Mouse (Mus musculus) embryonic fibroblast, embryonic 13.5 days (primary cell): ENCODE measurements around the gene Gm9887.

Experiments
- CTCF ChIP-seq: IDR thresholded peaks from 2 replicates; pipeline ENCODE4 v1.5.1; 2011; ENCODE audit warnings: mild to moderate bottlenecking, control low read depth, low read length, moderate library complexity, borderline replicate concordance; ENCODE audit not compliant: insufficient read depth
- POLR2A ChIP-seq: IDR thresholded peaks from 2 replicates; pipeline ENCODE4 v1.6.1; 2011; ENCODE audit warnings: low read depth, mild to moderate bottlenecking, control low read depth, low read length, moderate library complexity

DNA sequence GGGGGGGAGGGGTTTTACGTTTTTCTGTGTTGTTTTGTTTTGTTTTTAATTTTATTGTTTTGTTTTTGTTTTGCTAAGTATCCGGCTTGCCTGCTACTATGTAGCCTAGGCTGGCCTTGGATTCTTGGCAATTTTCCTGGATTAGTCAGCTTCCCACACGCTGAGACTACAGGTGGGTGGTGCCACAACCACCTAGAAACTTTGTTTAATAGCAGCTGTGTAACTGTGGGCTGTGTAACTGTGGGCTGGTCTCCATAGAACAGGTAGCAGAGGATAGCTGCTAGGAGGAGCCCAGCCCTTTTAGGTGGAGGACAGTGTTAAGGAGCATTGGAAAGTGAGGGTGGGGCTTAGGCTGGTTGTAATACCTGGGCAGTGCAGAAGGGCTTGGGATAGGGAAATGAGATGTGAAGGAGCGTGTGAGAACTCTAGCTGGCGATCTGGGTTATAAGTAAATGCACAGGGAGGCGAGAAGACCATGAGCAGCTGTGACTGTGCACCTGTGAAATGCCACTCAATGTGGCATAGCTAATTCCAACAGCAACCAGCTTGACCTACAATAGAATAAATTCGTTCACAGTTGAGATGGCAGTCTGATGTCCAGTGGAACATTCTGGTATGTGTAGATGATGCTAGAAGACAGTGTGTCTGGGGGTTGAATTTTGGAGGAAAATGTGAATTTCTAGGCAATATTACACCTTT lies 17.9 kb upstream of the Gm9887 start:
- TF ChIP-seq CTCF: no peak
- no peak for TF ChIP-seq POLR2A
